Mouse (Mus musculus): ENCODE measurements around the gene Cma2. TPM values are rescaled to one million over a fixed set of nuclear protein-coding genes. Genes with fewer than 3 reads are reported as not detected.

Gene Cma2
- not detected in 2 replicates for polyA plus RNA-seq (2012; ENCODE audit: low replicate concordance)

GRCm38 (mm10) chr14:55950346-55951030 lies at the start of gene Cma2:
Gene Cma2 (plus strand): TSS chr14:55950980.

DNA sequence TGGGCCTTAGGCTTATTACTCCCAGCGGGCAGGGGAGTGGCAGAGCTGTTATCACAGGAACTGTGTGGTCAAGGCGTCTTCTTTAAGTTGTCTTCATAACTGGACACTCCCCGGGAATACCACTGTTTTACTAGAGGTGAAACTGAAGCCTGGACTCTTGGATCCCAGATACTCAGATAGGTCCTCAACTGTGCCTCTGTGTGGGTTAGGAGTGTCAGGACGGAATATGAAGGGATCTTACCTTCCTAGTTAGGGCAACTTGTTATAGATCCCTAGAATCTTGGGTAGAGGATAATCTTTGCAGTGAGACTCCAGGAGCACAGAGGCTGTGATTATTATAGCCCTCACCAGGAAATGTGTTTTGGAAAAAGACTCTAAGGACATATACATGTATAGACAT lies 6.2 kb upstream of the Cma2 start, which contains the start of gene Cma1:
Cma1 (minus strand) TSS at position 101 of the 400 bp plus-strand sequence.

DNA sequence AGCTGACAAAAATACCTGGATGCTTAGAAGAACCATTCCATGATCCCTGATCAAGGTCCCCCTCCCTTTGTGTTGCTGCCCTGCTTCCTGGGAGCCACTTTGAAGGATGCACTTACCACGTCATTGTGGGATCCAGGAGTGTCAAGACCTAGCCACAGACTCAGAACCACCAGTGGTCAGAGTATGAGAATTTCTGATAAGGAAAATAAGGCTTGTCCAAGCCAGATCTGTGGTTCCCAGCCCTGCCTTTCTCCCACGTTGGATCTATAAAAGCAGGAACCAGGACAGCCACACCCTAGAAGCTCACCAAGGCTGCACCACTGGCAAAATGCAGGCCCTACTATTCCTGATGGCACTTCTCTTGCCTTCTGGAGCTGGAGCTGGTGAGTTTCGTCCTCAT lies 66.9 kb downstream of the Cma2 start, which contains the start of gene Mcpt1:
Mcpt1 (plus strand) TSS at position 301 of the 400 bp plus-strand sequence.

Other genes with a start within 250 kb of the Cma2 start
- gene Tgm1, start 237.1 kb upstream of the Cma2 start, polyA plus RNA-seq (2012; ENCODE audit: low replicate concordance), result 4.5 and 11.0 TPM in 2 replicates
- 8.7 and 22.8 TPM in 2 replicates for gene Rabggta, start 228.7 kb upstream of the Cma2 start, polyA plus RNA-seq (2012; ENCODE audit: low replicate concordance)
- gene Dhrs1, start 205.3 kb upstream of the Cma2 start, polyA plus RNA-seq (2012; ENCODE audit: low replicate concordance), result 4.0 and 4.2 TPM in 2 replicates
- 57.8 and 83.1 TPM in 2 replicates for gene Nop9, start 205.3 kb upstream of the Cma2 start, polyA plus RNA-seq (2012; ENCODE audit: low replicate concordance)
- not detected in 2 replicates for gene Cideb, start 192.5 kb upstream of the Cma2 start, polyA plus RNA-seq (2012; ENCODE audit: low replicate concordance)
- 0.20 TPM in 1 of 2 replicates, not detected in the other for gene Ltb4r2, start 189.6 kb upstream of the Cma2 start, polyA plus RNA-seq (2012; ENCODE audit: low replicate concordance)
- 1.1 and 3.8 TPM in 2 replicates for gene Ltb4r1, start 185.0 kb upstream of the Cma2 start, polyA plus RNA-seq (2012; ENCODE audit: low replicate concordance)
- gene Adcy4, start 166.9 kb upstream of the Cma2 start, polyA plus RNA-seq (2012; ENCODE audit: low replicate concordance), result 1.5 and 1.8 TPM in 2 replicates
- 54.1 and 55.8 TPM in 2 replicates for gene Ripk3, start 162.1 kb upstream of the Cma2 start, polyA plus RNA-seq (2012; ENCODE audit: low replicate concordance)
- 0.20 and 0.88 TPM in 2 replicates for gene Nfatc4, start 127.8 kb upstream of the Cma2 start, polyA plus RNA-seq (2012; ENCODE audit: low replicate concordance)
- 0.07 and 0.18 TPM in 2 replicates for gene Nynrin, start 97.0 kb upstream of the Cma2 start, polyA plus RNA-seq (2012; ENCODE audit: low replicate concordance)
- not detected in 2 replicates for gene Cbln3, start 66.6 kb upstream of the Cma2 start, polyA plus RNA-seq (2012; ENCODE audit: low replicate concordance)
- gene Khnyn, start 66.0 kb upstream of the Cma2 start, polyA plus RNA-seq (2012; ENCODE audit: low replicate concordance), result 8.0 and 11.3 TPM in 2 replicates
- 7.5 and 10.8 TPM in 2 replicates for gene Sdr39u1, start 50.7 kb upstream of the Cma2 start, polyA plus RNA-seq (2012; ENCODE audit: low replicate concordance)
- 0.23 and 0.34 TPM in 2 replicates for gene Cma1, start 6.3 kb upstream of the Cma2 start, polyA plus RNA-seq (2012; ENCODE audit: low replicate concordance)
- 0.35 TPM in 1 of 2 replicates, not detected in the other for gene Mcpt1, start 67.0 kb downstream of the Cma2 start, polyA plus RNA-seq (2012; ENCODE audit: low replicate concordance)
- gene Mcpt9, start 79.5 kb downstream of the Cma2 start, polyA plus RNA-seq (2012; ENCODE audit: low replicate concordance), result not detected in 2 replicates
- gene Mcpt2, start 91.1 kb downstream of the Cma2 start, polyA plus RNA-seq (2012; ENCODE audit: low replicate concordance), result not detected in 2 replicates
- 0.75 TPM in 1 of 2 replicates, not detected in the other for gene Mcpt4, start 111.3 kb downstream of the Cma2 start, polyA plus RNA-seq (2012; ENCODE audit: low replicate concordance)
- gene Mcpt8, start 134.3 kb downstream of the Cma2 start, polyA plus RNA-seq (2012; ENCODE audit: low replicate concordance), result 0.30 and 0.51 TPM in 2 replicates
- gene Ctsg, start 151.6 kb downstream of the Cma2 start, polyA plus RNA-seq (2012; ENCODE audit: low replicate concordance), result 0.55 and 0.97 TPM in 2 replicates
- not detected in 2 replicates for gene Gzme, start 169.6 kb downstream of the Cma2 start, polyA plus RNA-seq (2012; ENCODE audit: low replicate concordance)
- gene Gzmd, start 181.6 kb downstream of the Cma2 start, polyA plus RNA-seq (2012; ENCODE audit: low replicate concordance), result not detected in 2 replicates
- not detected in 2 replicates for gene Gzmg, start 208.6 kb downstream of the Cma2 start, polyA plus RNA-seq (2012; ENCODE audit: low replicate concordance)
- gene Gzmn, start 223.6 kb downstream of the Cma2 start, polyA plus RNA-seq (2012; ENCODE audit: low replicate concordance), result not detected in 2 replicates